Mouse (Mus musculus) Patski (cell line): ENCODE data around the gene Spint5. TPM values are rescaled to one million over a fixed set of nuclear protein-coding genes. Genes with fewer than 3 reads are reported as not detected.

Experiments
- ATAC-seq: fragments of 100-300 bp; one replicate; pipeline ENCODE4 v1.8.0; 2021
- CTCF ChIA-PET: fragments of 350-600 bp; sonication (Branson Sonifier 250); formaldehyde crosslinking; loops from one replicate; lab custom pipeline; 2022; ENCODE audit warnings: inconsistent platforms; lab: Charles Lee
- POLR2A ChIA-PET: fragments of 350-600 bp; sonication (Branson Sonifier 250); formaldehyde crosslinking; loops from one replicate; lab custom pipeline; 2022; ENCODE audit warnings: antibody characterized with exemption, inconsistent platforms; lab: Charles Lee
- DNase-seq: peaks from one replicate; pipeline ENCODE4 v3.0.0-alpha.2; 2011; ENCODE audit warnings: low read depth, low spot score
- H3K27me3 ChIP-seq: fragments of 371-371 bp; one replicate; pipeline ENCODE4 v1.5.1; 2021
- CTCF ChIP-seq: fragments of 100-300 bp; IDR thresholded peaks from one replicate; pipeline ENCODE4 v1.5.1; 2021
- in situ Hi-C: fragments of 300-500 bp; cut with MboI; formaldehyde crosslinking; loops from 3 replicates; pipeline ENCODE4 v1.11.1; 2018; ENCODE audit warnings: low pct_unique_long_range_greater_than_20kb, mixed read lengths
- polyA plus RNA-seq: library from polyadenylated mRNA; unstranded; gene quantifications from one replicate; pipeline ENCODE4 v1.2.3, GENCODE M21; 2021

Gene Spint5
- polyA plus RNA-seq, 1 experiment from 2014 or later = not detected

GRCm38 (mm10) chr2:164734839-164735238 is 19.7 kb downstream of the Spint5 start:
- TF ChIP-seq CTCF = no peak
- DNase-seq = no peak
- in situ Hi-C loops = no loop called here
- ChIA-PET CTCF (interaction anchor here (0.9 kb wide), 1 partner anchor 9 kb away, joined by 4 read pairs; no protein-coding TSS in a partner anchor), POLR2A (no interaction called here)
- no peak for ATAC-seq
- H3K27me3 ChIP-seq = no peaks in the 10 kb centered on the region

DNA sequence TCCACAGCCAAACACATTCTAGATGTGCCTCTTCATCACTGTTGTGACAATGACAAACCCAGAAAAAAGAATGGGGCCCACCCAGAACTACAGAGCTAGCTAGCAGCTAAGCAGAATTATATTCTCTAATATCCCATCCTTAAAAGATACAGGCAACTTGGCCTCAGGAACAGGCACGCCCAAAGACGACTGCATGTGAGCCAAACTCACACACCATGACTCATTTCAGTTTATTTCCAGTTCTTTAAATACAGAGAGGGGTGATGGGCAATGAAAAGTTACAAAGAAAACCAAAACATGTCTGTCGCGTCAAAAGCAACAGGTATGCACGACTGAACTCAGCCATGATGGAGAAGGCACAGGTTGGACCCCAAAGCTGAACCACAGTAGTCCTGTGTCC is 20.3 kb downstream of the Spint5 start:
- no peak for TF ChIP-seq CTCF
- CTCF ChIA-PET = interaction anchor here (0.9 to 1.8 kb wide), 3 partner anchors 9 to 11 kb away, joined by 4 to 5 read pairs (median 4); partner anchors contain the start of genes Dnttip1 and Wfdc3
- no peak for DNase-seq
- ATAC-seq = no peak
- in situ Hi-C loops = no loop called here
- no peaks in the 10 kb centered on the region for H3K27me3 ChIP-seq
- POLR2A ChIA-PET = no interaction called here

- H3K27me3 ChIP-seq = no peaks in the 10 kb centered on the region
- POLR2A ChIA-PET = no interaction called here
- in situ Hi-C loops = no loop called here
- CTCF ChIA-PET = interaction anchor here (0.8 to 1.8 kb wide), 3 partner anchors 9 to 12 kb away, joined by 4 to 5 read pairs (median 5); partner anchors contain the start of genes Dnttip1 and Wfdc3
- no peak for ATAC-seq
- no peak for DNase-seq
- TF ChIP-seq CTCF = no peak
Measured at GRCm38 (mm10) chr2:164737377-164738090, 22.4 kb downstream of the Spint5 start.

DNA sequence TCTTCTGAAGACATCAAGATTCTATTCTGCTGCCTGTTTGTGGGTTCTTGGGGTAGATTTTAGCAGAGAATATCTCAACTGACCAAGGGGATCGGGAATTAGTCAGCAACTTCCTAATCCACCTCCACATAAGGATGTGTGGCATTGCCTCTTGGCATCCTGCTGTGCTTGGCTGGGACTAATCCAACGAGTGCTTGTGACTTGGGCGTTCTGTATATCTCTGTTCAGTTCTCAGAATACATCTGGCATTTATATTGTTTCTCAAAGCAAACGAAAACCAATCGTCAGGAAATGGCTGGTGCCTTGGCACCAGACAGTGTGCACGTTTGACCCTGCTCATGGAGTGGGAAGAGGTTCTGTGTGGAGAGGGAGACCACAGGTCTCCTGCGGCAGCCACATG is 24.8 kb downstream of the Spint5 start:
- in situ Hi-C loops = no loop called here
- POLR2A ChIA-PET = no interaction called here
- no peak for TF ChIP-seq CTCF
- CTCF ChIA-PET = no interaction called here
- no peak for DNase-seq
- H3K27me3 ChIP-seq = no peaks in the 10 kb centered on the region
- ATAC-seq = no peak

GRCm38 (mm10) chr2:164744987-164745386 is 29.9 kb downstream of the Spint5 start:
- in situ Hi-C loops = no loop called here
- ATAC-seq (no peak), DNase-seq (no peak)
- CTCF ChIA-PET = no interaction called here
- no peak for TF ChIP-seq CTCF
- POLR2A ChIA-PET = no interaction called here
- no peaks in the 10 kb centered on the region for H3K27me3 ChIP-seq

GRCm38 (mm10) chr2:164745843-164746479 is 30.9 kb downstream of the Spint5 start, which contains the start of the genes Wfdc3 and Dnttip1:
Gene Wfdc3, minus strand, starts transcription at chr2:164745931.
Gene Dnttip1, plus strand, starts transcription at chr2:164745983.
- ChIA-PET CTCF (interaction anchor here (1.0 kb wide), 1 partner anchor 10 kb away, joined by 5 read pairs; no protein-coding TSS in a partner anchor), POLR2A (interaction anchor here (1.2 kb wide), 1 partner anchor 15 kb away, joined by 5 read pairs; no protein-coding TSS in a partner anchor)
- no peak for TF ChIP-seq CTCF
- DNase-seq (peak; percentile 31), ATAC-seq (peak; percentile 82)
- in situ Hi-C loops = no loop called here
- no peaks in the 10 kb centered on the region for H3K27me3 ChIP-seq

- H3K27me3 ChIP-seq = no peaks in the 10 kb centered on the region
- DNase-seq (no peak), ATAC-seq (no peak)
- in situ Hi-C loops = no loop called here
- POLR2A ChIA-PET = interaction anchor here (1.2 to 1.4 kb wide), 2 partner anchors 12 to 14 kb away, joined by 3 to 5 read pairs; no protein-coding TSS in a partner anchor
- no peak for TF ChIP-seq CTCF
- CTCF ChIA-PET = interaction anchor here (1.0 kb wide), 1 partner anchor 10 kb away, joined by 5 read pairs; no protein-coding TSS in a partner anchor
Measured at GRCm38 (mm10) chr2:164746693-164747092, 31.6 kb downstream of the Spint5 start.

DNA sequence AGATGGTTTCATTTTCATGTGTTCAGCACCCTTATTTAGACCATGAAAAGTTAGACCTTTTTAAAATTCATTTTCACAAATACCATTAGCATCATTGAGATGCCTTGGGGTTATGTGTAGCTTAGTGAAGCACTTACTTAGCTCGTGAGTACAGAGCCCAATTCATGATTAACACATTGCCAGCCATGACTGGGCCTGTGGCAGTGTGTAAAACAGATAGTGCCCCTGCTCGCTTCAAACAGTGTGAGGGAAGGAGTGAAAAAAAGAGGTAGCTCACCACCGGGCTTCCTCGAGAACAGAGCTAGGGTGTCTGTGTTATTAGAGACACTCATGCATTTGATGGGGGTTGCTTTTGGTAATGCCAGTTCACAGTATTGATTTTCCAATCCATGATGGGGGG is 33.1 kb downstream of the Spint5 start:
- DNase-seq = no peak
- no peak for TF ChIP-seq CTCF
- H3K27me3 ChIP-seq = no peaks in the 10 kb centered on the region
- in situ Hi-C loops = no loop called here
- ATAC-seq = no peak
- CTCF ChIA-PET = interaction anchor here (1.1 kb wide), 1 partner anchor 30 kb away, joined by 3 read pairs; no protein-coding TSS in a partner anchor
- POLR2A ChIA-PET = interaction anchor here (0.6 to 1.4 kb wide), 3 partner anchors 9 to 37 kb away, joined by 3 to 4 read pairs (median 3); partner anchors contain the start of gene Snx21

DNA sequence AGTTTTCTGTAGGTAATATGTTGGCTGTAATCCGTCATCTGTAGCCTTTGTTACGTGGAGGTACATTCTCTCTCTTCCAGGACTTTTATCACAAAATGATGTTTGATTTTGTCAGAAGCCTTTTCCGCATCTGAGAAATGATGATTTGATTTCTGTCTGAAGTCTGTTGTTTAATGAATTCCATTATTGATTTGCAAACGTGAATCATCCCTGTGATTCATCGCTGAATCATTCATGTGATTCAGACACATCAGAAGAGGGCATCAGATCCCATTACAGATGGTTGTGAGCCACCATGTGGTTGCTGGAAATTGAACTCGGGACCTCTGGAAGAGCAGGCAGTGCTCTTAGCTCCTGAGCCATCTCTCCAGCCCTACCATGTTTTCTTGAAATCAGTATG is 33.9 kb downstream of the Spint5 start:
- ATAC-seq = no peak
- CTCF ChIA-PET = interaction anchor here (1.1 to 1.2 kb wide), 2 partner anchors 11 to 30 kb away, joined by 3 read pairs; no protein-coding TSS in a partner anchor
- POLR2A ChIA-PET = interaction anchor here (0.6 to 1.1 kb wide), 5 partner anchors 8 to 36 kb away, joined by 3 to 5 read pairs (median 4); partner anchors contain the start of gene Snx21

GRCm38 (mm10) chr2:164752454-164752853 is 37.3 kb downstream of the Spint5 start:
- DNase-seq (no peak), ATAC-seq (no peak)
- in situ Hi-C loops = no loop called here
- CTCF ChIA-PET = no interaction called here
- no peak for TF ChIP-seq CTCF
- H3K27me3 ChIP-seq = no peaks in the 10 kb centered on the region
- POLR2A ChIA-PET = interaction anchor here (0.7 kb wide), 1 partner anchor 46 kb away, joined by 3 read pairs; no protein-coding TSS in a partner anchor

More for the DNA sequence above, 33.9 kb downstream of the Spint5 start:
- in situ Hi-C loops = no loop called here
- DNase-seq = no peak
- no peaks in the 10 kb centered on the region for H3K27me3 ChIP-seq
- no peak for TF ChIP-seq CTCF
